Mouse (Mus musculus) CH12.LX (cell line): ENCODE measurements at regions not wholly inside any gene's neighbourhood (a gene's known extent, or its start where the extent isn't known, plus 50 kb on each side); places are given as distances from the start of the nearest gene placed in this dataset.

Experiments used
- DNase-seq: peaks from one replicate; pipeline ENCODE4 v3.0.0-alpha.2; 2013; ENCODE audit errors: extremely low read depth
- H3K27ac ChIP-seq: 2 replicates; pipeline ENCODE4 v1.5.1; 2012; ENCODE audit warnings: low read depth, mild to moderate bottlenecking, control low read depth, moderate library complexity; ENCODE audit not compliant: insufficient read depth
- H3K27me3 ChIP-seq: replicated peaks from 2 replicates; pipeline ENCODE3; 2012; ENCODE audit warnings: inconsistent platforms
- H3K36me3 ChIP-seq, 2 experiments: replicated peaks in 1 of 2; 2 replicates each; pipeline versions ENCODE3 to v1.6.1; 2012; ENCODE audit warnings: inconsistent platforms in 1 of 2, low read length in 1 of 2, mild to moderate bottlenecking in 1 of 2, mixed read lengths in 1 of 2, moderate library complexity in 1 of 2; ENCODE audit not compliant: control insufficient read depth in 1 of 2, insufficient read depth in 1 of 2
- H3K4me1 ChIP-seq, 2 experiments: 2 replicates each; pipeline ENCODE4 v1.6.1; 2012; ENCODE audit warnings: inconsistent platforms in 1 of 2, moderate library complexity in 1 of 2; ENCODE audit not compliant: insufficient read depth in 2 of 2, control insufficient read depth in 1 of 2
- H3K4me2 ChIP-seq: 2 replicates; pipeline ENCODE4 v1.6.1; 2012; ENCODE audit warnings: low read depth, mild to moderate bottlenecking, control low read depth; ENCODE audit not compliant: poor library complexity, insufficient read depth, severe bottlenecking
- H3K4me3 ChIP-seq, 3 experiments: fragments of 150-350 bp in 1 of 3; sonication (generic) in 1 of 3; replicated peaks in 1 of 3; 2 replicates each; pipeline versions ENCODE3 to v1.5.1; 2011 to 2012; ENCODE audit warnings: low read depth in 2 of 3, low read length in 2 of 3, mild to moderate bottlenecking in 2 of 3, moderate library complexity in 2 of 3, control low read depth in 1 of 3, improper control_type of control experiment in 1 of 3, inconsistent platforms in 1 of 3, mixed read lengths in 1 of 3; ENCODE audit not compliant: poor library complexity in 1 of 3
- H3K79me2 ChIP-seq: replicated peaks from 2 replicates; pipeline ENCODE4 v1.6.1; 2012; ENCODE audit warnings: mild to moderate bottlenecking, moderate library complexity; ENCODE audit not compliant: control insufficient read depth, poor library complexity, insufficient read depth, severe bottlenecking; ENCODE audit errors: extremely low read depth
- H3K9ac ChIP-seq: 2 replicates; pipeline ENCODE4 v1.6.1; 2012; ENCODE audit warnings: low read depth, mild to moderate bottlenecking, control low read depth, moderate library complexity; ENCODE audit not compliant: insufficient read depth
- H3K9me3 ChIP-seq: replicated peaks from 2 replicates; pipeline ENCODE3; 2012; ENCODE audit warnings: low read length, inconsistent platforms, mixed read lengths
- CHD2 ChIP-seq: IDR thresholded peaks from 2 replicates; pipeline ENCODE4 v1.6.1; 2011; ENCODE audit warnings: low read length, improper control_type of control experiment
- HCFC1 ChIP-seq: IDR thresholded peaks from 2 replicates; pipeline ENCODE4 v1.6.1; 2012; ENCODE audit warnings: low read depth, mild to moderate bottlenecking, inconsistent platforms, low read length, improper control_type of control experiment
- JUN ChIP-seq: IDR thresholded peaks from 2 replicates; pipeline ENCODE4 v1.6.1; 2011; ENCODE audit warnings: low read depth, mild to moderate bottlenecking, low read length, improper control_type of control experiment, moderate library complexity; ENCODE audit not compliant: insufficient read depth
- JUND ChIP-seq: conservative IDR thresholded peaks from 2 replicates; pipeline ENCODE4 v1.6.1; 2011; ENCODE audit warnings: low read depth, low read length, improper control_type of control experiment
- KAT2A ChIP-seq: IDR thresholded peaks from 2 replicates; pipeline ENCODE4 v1.6.1; 2012; ENCODE audit warnings: low read length, improper control_type of control experiment, inconsistent platforms; ENCODE audit not compliant: insufficient replicate concordance
- MAX ChIP-seq: IDR thresholded peaks from 2 replicates; pipeline ENCODE4 v1.6.1; 2011; ENCODE audit warnings: low read length, improper control_type of control experiment
- MEF2A ChIP-seq: IDR thresholded peaks from 2 replicates; pipeline ENCODE4 v1.6.1; 2014; ENCODE audit warnings: low read depth, mild to moderate bottlenecking, inconsistent platforms, low read length, improper control_type of control experiment, borderline replicate concordance
- NRF1 ChIP-seq: IDR thresholded peaks from 2 replicates; pipeline ENCODE4 v1.6.1; 2014; ENCODE audit warnings: low read depth, mild to moderate bottlenecking, inconsistent platforms, low read length, improper control_type of control experiment, moderate library complexity
- PAX5 ChIP-seq: IDR thresholded peaks from 2 replicates; pipeline ENCODE4 v1.6.1; 2012; ENCODE audit warnings: low read length, inconsistent platforms, mixed read lengths
- RCOR1 ChIP-seq: conservative IDR thresholded peaks from 2 replicates; pipeline ENCODE4 v1.6.1; 2012; ENCODE audit warnings: low read depth, mild to moderate bottlenecking, inconsistent platforms, low read length, improper control_type of control experiment
- SMC3 ChIP-seq: IDR thresholded peaks from 2 replicates; pipeline ENCODE4 v1.6.1; 2011; ENCODE audit warnings: low read depth, low read length, improper control_type of control experiment
- ZC3H11A ChIP-seq: IDR thresholded peaks from 2 replicates; pipeline ENCODE4 v1.6.1; 2012; ENCODE audit warnings: low read depth, mild to moderate bottlenecking, inconsistent platforms, low read length, improper control_type of control experiment
- ZKSCAN1 ChIP-seq: IDR thresholded peaks from 2 replicates; pipeline ENCODE4 v1.6.1; 2012; ENCODE audit warnings: low read depth, inconsistent platforms, low read length, improper control_type of control experiment, borderline replicate concordance
- ZMIZ1 ChIP-seq: IDR thresholded peaks from 2 replicates; pipeline ENCODE4 v1.6.1; 2012; ENCODE audit warnings: low read depth, mild to moderate bottlenecking, inconsistent platforms, low read length, improper control_type of control experiment
- ZNF384 ChIP-seq: IDR thresholded peaks from 2 replicates; pipeline ENCODE4 v1.6.1; 2012; ENCODE audit warnings: low read depth, low read length, improper control_type of control experiment, inconsistent platforms
- dilution Hi-C: fragments of 300-500 bp; cut with MboI; formaldehyde crosslinking; loops from 2 replicates; pipeline ENCODE4 v1.14.3; 2020; ENCODE audit warnings: low sequenced_read_pairs; ENCODE audit not compliant: extremely low pct_unique_long_range_greater_than_20kb, extremely low pct_ligation_motif_present
- in situ Hi-C: fragments of 300-500 bp; cut with MboI; formaldehyde crosslinking; loops from 3 replicates; pipeline ENCODE4 v1.14.3; 2019; ENCODE audit warnings: low sequenced_read_pairs, low pct_ligation_motif_present, low pct_unique_long_range_greater_than_20kb, mixed read lengths

DNA sequence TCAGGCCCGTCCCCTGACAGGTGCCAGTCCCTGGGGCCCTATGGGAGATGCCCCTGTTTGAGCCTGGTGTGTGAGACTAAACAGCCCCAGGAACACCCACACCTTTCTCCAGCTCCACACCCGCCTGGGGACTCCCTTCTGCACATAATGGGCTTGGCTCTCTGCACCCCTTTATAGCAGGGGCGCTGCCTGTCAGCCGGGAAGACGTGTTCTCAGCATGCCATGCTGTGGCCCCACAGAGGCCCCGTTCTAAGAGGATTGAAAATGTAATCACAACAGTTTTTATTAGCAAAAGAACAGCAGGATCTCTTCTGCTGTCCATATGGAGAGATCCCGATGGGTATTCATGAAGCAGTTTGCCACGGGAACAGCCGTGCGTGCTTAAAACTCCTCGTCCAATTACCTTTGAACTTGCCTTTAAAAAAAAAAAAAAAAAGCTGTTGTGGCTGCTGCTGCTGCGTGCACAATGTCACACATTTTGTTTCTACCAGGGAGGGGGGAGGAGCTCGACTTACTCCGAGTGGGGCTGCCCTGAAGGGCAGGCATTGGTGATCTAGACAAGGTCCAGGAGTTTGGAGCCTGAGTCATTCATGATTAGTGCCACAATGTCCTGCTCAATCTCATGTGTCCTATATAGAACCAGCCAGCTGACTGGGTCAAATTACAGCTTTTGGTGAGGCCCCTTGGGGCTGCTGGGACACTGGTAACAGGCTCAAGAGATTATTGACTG is 119.7 kb downstream of the Rps24 start:
- no peak overlapping the region for H3K4me2 ChIP-seq

DNA sequence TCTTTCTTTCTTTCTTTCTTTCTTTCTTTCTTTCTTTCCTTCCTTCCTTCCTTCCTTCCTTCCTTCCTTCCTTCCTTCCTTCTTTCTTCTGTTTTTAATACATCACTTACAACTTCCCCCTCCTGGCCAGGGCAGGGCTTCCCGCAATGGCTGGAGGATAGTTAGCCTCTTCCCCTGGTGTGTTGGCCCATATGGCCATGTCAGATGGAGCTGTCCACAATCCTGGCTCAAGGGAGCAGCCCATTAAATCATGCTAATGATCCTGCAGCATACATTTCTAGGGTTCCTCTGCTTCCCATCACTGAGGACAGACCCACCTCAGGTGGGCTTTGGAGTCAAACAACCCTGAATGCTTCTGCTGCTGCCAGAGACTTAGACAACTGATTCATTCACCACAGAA is 121.4 kb downstream of the Rps24 start:
- no peak overlapping the region for H3K4me2 ChIP-seq
- dilution Hi-C loops (no loop called here), in situ Hi-C loops (no loop called here)
- H3K4me3 ChIP-seq: no peak overlapping the region
- peaks cover 16% of the 10 kb centered on the region for H3K9me3 ChIP-seq
- H3K79me2 ChIP-seq: no peaks in the 10 kb centered on the region
- no peak for DNase-seq
- H3K27ac ChIP-seq: no peak overlapping the region
- H3K36me3 ChIP-seq: no peaks in the 10 kb centered on the region
- H3K4me1 ChIP-seq: no peaks in the 10 kb centered on the region
- TF ChIP-seq PAX5: no peak
- TF ChIP-seq HCFC1: no peak
- no peak for TF ChIP-seq NRF1
- no peak for TF ChIP-seq ZNF384
- no peak for TF ChIP-seq JUN
- TF ChIP-seq KAT2A: no peak
- TF ChIP-seq ZC3H11A: no peak
- TF ChIP-seq MEF2A: no peak
- TF ChIP-seq CHD2: no peak
- TF ChIP-seq ZMIZ1: no peak
- TF ChIP-seq MAX: no peak
- TF ChIP-seq RCOR1: no peak
- no peak for TF ChIP-seq ZKSCAN1
- no peak for TF ChIP-seq JUND
- H3K9ac ChIP-seq: no peak overlapping the region
- H3K27me3 ChIP-seq: peaks cover 22% of the 10 kb centered on the region

More for the DNA sequence above, 119.7 kb downstream of the Rps24 start:
- Histone ChIP-seq H3K4me1 (no peaks in the 10 kb centered on the region), H3K27ac (no peak overlapping the region), H3K9ac (no peak overlapping the region), H3K79me2 (no peaks in the 10 kb centered on the region), H3K9me3 (peaks cover 17% of the 10 kb centered on the region), H3K36me3 (no peaks in the 10 kb centered on the region), H3K27me3 (peaks cover 23% of the 10 kb centered on the region), H3K4me3 (no peak overlapping the region)
- in situ Hi-C loops (no loop called here), dilution Hi-C loops (no loop called here)
- TF ChIP-seq SMC3: no peak
- no peak for DNase-seq
